Mouse (Mus musculus) liver, embryonic 14.5 days (tissue): ENCODE measurements around the gene Ube2e1. TPM values are rescaled to one million over a fixed set of nuclear protein-coding genes. Genes with fewer than 3 reads are reported as not detected.

Experiments
- ATAC-seq: fragments of 200-750 bp; cut with Nextera tagmentation; 2 replicates; pipeline ENCODE4 v1.8.0; 2017; ENCODE audit warnings: moderate number of reproducible peaks, mild to moderate bottlenecking, moderate library complexity; ENCODE audit not compliant: insufficient read depth
- DNase-seq, 3 experiments: peaks; one replicate each; pipeline ENCODE4 v3.0.0-alpha.2; 2012 to 2013; ENCODE audit warnings: low read depth in 3 of 3, low spot score in 3 of 3
- H3K27ac ChIP-seq: fragments of 300-500 bp; sonication (generic); 2 replicates; pipeline ENCODE4 v1.5.1; 2014; ENCODE audit warnings: moderate library complexity, mild to moderate bottlenecking, control low read depth, inconsistent platforms
- H3K27me3 ChIP-seq: fragments of 300-500 bp; sonication (generic); 2 replicates; pipeline ENCODE4 v1.6.1; 2014; ENCODE audit warnings: mild to moderate bottlenecking, low read length, moderate library complexity; ENCODE audit not compliant: control insufficient read depth, insufficient read depth
- H3K36me3 ChIP-seq: fragments of 300-500 bp; sonication (generic); replicated peaks from 2 replicates; pipeline ENCODE4 v1.6.1; 2014; ENCODE audit warnings: low read depth; ENCODE audit not compliant: control insufficient read depth, insufficient read depth
- H3K4me1 ChIP-seq, 2 experiments: fragments of 200-500 bp in 1 of 2; fragments of 300-500 bp in 1 of 2; sonication (generic) in 1 of 2; replicated peaks; 2 replicates each; pipeline ENCODE4 v1.6.1; 2012 to 2014; ENCODE audit warnings: antibody characterized with exemption in 1 of 2, inconsistent platforms in 1 of 2, low read length in 1 of 2; ENCODE audit not compliant: control insufficient read depth in 2 of 2, insufficient read depth in 2 of 2
- H3K4me2 ChIP-seq: fragments of 300-500 bp; sonication (generic); 2 replicates; pipeline ENCODE4 v1.6.1; 2014; ENCODE audit warnings: low read depth, mild to moderate bottlenecking, control low read depth, moderate library complexity
- H3K4me3 ChIP-seq, 2 experiments: fragments of 200-500 bp in 1 of 2; fragments of 300-500 bp in 1 of 2; sonication (generic) in 1 of 2; 2 replicates each; pipeline ENCODE4 v1.5.1; 2012 to 2014; ENCODE audit warnings: low read depth in 2 of 2, low read length in 2 of 2, mild to moderate bottlenecking in 2 of 2, control low read depth in 1 of 2, inconsistent platforms in 1 of 2, moderate library complexity in 1 of 2; ENCODE audit not compliant: insufficient read depth in 1 of 2
- H3K9ac ChIP-seq: fragments of 300-500 bp; sonication (generic); replicated peaks from 2 replicates; pipeline ENCODE4 v1.6.1; 2014; ENCODE audit warnings: mild to moderate bottlenecking, control low read depth, moderate library complexity
- H3K9me3 ChIP-seq: fragments of 300-500 bp; sonication (generic); 2 replicates; pipeline ENCODE4 v1.6.1; 2016; ENCODE audit warnings: low read length, mixed read lengths; ENCODE audit not compliant: control insufficient read depth
- CTCF ChIP-seq: IDR thresholded peaks from 2 replicates; pipeline ENCODE4 v1.5.1; 2016; ENCODE audit warnings: antibody characterized with exemption, low read depth, control low read depth
- EP300 ChIP-seq: IDR thresholded peaks from 2 replicates; pipeline ENCODE4 v1.6.1; 2016; ENCODE audit warnings: antibody characterized with exemption, low read depth
- WGBS: fragments of 180-500 bp; shearing (Covaris S2); extraction: QIAGEN DNeasy Blood & Tissue Kit; methylation state at CpG from one replicate; pipeline ENCODE4 v1.1.7; 2014; ENCODE audit not compliant: insufficient replicate concordance; 5-methylcytosine and 5-hydroxymethylcytosine counted together
- polyA plus RNA-seq, 2 experiments: library from polyadenylated mRNA; depleted of rRNA in 1 of 2; stranded (reverse) in 1 of 2; unstranded in 1 of 2; fragments of >200 nt; fragmentation: Nextera tagmentation in 1 of 2; extraction: Ambion mirVana in 1 of 2; gene quantifications; 2 replicates each; pipeline versions ENCODE4 v1.2.1 to v1.2.3; 2012 to 2014

The Ube2e1 gene
- polyA plus RNA-seq, 2 experiments: 11.6 to 20.9 TPM

DNA sequence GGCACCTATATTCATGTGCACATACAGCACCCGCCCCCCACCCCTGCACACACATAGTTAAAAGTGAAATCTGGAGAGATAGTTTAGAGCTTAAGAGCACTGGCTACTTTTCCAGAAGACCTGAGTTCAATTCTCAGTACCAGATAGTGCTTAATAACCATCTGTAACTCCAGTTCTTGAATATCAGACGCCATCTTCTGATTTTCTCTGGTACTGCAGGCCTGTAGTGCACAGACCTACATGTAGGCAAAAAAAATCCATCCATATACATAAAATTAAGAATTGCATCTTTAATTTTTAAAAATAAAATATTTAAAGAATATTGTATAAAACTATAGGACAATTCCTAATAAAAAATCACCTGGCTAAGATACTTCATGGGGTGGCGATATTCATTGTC is 70.5 kb downstream of the Ube2e1 start:
- Histone ChIP-seq H3K9me3 (no peaks in the 10 kb centered on the region), H3K27me3 (no peaks in the 10 kb centered on the region), H3K27ac (no peak overlapping the region), H3K9ac (no peak overlapping the region), H3K4me3 (no peak overlapping the region), H3K4me2 (no peak overlapping the region), H3K36me3 (no peaks in the 10 kb centered on the region), H3K4me1 (no peaks in the 10 kb centered on the region)
- ATAC-seq: no peak
- TF ChIP-seq CTCF (peak; percentile 22; the same call in 1 of the 2 replicates), EP300 (no peak)
- no peak for DNase-seq
- WGBS: 71% methylated on average over 3 of the region's 3 CpGs

DNA sequence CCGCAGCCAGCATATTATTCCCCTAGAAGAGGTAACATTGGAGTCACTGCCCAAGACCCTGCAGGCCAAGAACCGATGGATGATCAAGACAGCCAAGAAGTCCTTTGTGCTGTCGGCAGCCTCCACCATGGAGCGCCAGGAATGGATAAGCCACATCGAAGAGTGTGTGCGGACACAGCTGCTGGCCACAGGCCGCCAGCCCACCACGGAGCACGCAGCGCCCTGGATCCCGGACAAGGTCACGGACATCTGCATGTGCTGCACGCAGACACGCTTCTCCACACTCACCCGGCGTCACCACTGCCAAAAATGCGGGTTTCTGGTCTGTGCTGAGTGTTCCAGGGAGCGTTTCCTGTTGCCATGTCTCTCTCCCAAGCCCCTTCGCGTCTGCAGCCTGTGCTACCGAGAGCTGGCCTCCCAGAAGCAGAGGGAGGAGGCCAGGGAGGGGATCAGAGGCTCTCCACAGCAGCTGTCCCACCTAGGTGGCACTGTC is 89.0 kb downstream of the Ube2e1 start:
- Histone ChIP-seq H3K4me3 (no peak overlapping the region), H3K27ac (no peak overlapping the region), H3K4me1 (peaks cover 0 to 2% of the 10 kb centered on the region in 2 experiments; a peak in 2 of 4 replicates), H3K4me2 (no peak overlapping the region), H3K9me3 (no peaks in the 10 kb centered on the region), H3K36me3 (no peaks in the 10 kb centered on the region), H3K27me3 (no peaks in the 10 kb centered on the region), H3K9ac (no peak overlapping the region)
- no peak for ATAC-seq
- DNase-seq: no peak
- WGBS: 70% methylated on average over 21 of the region's 21 CpGs
- TF ChIP-seq EP300: no peak
- TF ChIP-seq CTCF: no peak

DNA sequence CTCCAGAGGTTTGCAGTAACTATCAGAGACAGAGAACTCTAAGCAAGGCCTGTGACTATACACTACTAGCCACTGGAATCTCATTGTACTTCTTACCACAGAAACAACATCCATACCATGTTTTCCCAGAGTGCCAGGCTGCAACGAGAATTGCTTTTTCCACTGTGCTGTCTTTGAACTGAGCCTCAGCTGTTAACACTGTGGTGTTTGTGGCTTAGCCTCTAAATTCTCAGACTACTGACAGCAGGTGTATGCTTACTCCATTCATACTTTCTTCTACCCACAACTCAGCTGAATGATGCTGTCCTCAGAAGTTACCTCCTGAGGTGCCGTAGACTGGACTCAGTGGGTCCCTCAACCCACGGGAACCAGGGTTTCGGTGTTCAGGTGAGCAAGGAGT is 89.9 kb downstream of the Ube2e1 start:
- Histone ChIP-seq H3K4me3 (no peak overlapping the region), H3K27ac (no peak overlapping the region), H3K9me3 (no peaks in the 10 kb centered on the region), H3K4me1 (peaks cover 0 to 5% of the 10 kb centered on the region in 2 experiments; a peak in 2 of 4 replicates), H3K27me3 (no peaks in the 10 kb centered on the region), H3K36me3 (no peaks in the 10 kb centered on the region), H3K9ac (no peak overlapping the region), H3K4me2 (no peak overlapping the region)
- TF ChIP-seq EP300 (no peak), CTCF (no peak)
- 66% methylated on average over 4 of the region's 4 CpGs for WGBS
- DNase-seq (no peak), ATAC-seq (no peak)

DNA sequence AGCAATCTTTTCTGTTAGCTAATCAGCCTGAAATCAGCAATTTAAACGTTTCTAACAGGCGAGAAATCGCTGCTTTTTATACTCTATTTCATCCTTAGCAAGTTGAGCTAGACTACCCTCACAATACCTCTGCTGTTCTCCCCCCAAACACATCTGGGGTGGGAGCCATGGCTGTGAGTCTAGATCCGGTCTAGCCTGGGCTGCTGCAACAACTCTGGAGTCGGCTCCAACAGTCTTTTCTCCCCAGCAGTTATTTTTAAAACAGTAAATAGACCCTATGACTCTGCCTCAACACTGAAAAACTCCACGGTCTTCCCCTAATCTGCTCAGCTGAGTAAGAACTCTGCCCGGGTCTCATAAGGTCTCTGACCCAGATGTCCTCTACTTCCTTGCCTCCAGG is 91.5 kb downstream of the Ube2e1 start:
- Histone ChIP-seq H3K9me3 (no peaks in the 10 kb centered on the region), H3K27me3 (no peaks in the 10 kb centered on the region), H3K36me3 (no peaks in the 10 kb centered on the region), H3K27ac (no peak overlapping the region), H3K4me3 (no peak overlapping the region), H3K4me1 (peaks cover 0 to 5% of the 10 kb centered on the region in 2 experiments; a peak in 2 of 4 replicates), H3K9ac (no peak overlapping the region), H3K4me2 (no peak overlapping the region)
- 59% methylated on average over 7 of the region's 7 CpGs for WGBS
- no peak for DNase-seq
- no peak for ATAC-seq
- TF ChIP-seq CTCF: no peak
- no peak for TF ChIP-seq EP300

DNA sequence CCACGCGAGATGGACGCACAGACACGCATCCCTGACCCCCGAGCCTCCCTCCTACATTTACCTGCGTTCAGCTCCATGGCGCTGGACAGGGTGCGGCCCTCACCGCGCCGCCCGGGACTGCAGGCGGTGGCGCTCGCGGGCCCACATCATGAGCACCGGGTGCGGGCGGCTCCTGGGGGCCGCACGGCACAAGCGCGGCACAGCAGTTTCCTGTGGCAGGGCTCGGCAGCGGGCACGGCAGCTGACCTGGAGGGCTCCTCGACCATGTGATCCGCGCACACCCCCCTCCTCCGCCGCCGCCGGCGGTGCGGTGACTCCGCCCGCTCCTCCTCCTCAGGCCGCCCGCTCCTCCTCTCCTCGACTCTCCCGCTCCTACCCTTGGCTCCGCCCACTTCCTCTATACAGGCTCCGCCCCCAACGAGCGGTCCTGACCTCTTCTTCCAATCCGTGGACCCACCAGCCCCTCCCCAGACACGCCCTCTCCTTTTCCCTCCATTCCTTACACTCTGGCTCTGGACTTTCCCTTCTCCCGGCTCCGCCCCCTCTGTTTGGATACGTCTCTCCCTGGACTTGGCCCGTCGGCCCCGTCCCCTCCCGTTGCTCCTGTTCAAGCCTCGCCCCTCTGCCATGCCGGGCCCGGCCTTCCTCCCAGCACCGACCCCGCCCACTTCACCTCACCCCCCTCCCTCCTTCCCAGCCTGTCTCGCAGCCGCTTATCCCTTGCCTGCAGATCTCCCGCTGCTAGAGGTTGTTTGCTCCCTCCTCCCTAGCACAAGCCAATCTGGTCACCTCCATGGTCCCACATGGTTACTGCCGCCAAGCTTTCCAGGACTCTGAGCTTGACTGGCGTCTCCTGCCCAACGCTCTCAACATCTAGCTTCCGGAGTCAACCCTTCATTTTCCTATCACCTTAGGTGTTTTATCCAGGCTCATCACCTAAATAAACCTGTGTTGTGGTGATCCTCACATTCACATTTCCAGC is 92.6 kb downstream of the Ube2e1 start, which contains the start of gene Nr1d2:
Gene Nr1d2, minus strand, starts transcription at position 378 of the 982 bp plus-strand sequence.
- H3K4me3 ChIP-seq: peak within 1 kb of the TSS; percentile 71 to 77
- peaks cover 0 to 8% of the 10 kb centered on the region in 2 experiments; a peak in 3 of 4 replicates for H3K4me1 ChIP-seq
- peak; percentile 83 to 88 (median 85) for DNase-seq
- no peaks in the 10 kb centered on the region for H3K27me3 ChIP-seq
- H3K9ac ChIP-seq: peak within 1 kb of the TSS; percentile 56
- WGBS: under 1% methylated on average over 64 of the region's 66 CpGs
- H3K27ac ChIP-seq: no peak within 1 kb of the TSS
- TF ChIP-seq CTCF: no peak; the same call in 1 of the 2 replicates
- TF ChIP-seq EP300: no peak
- H3K4me2 ChIP-seq: peak within 1 kb of the TSS; percentile 88
- H3K36me3 ChIP-seq: no peaks in the 10 kb centered on the region
- ATAC-seq: peak; percentile 83
- no peaks in the 10 kb centered on the region for H3K9me3 ChIP-seq
